Mouse (Mus musculus) stomach, embryonic 14.5 days (tissue): ENCODE data around the gene Hoxc4. TPM values are rescaled to one million over a fixed set of nuclear protein-coding genes. Genes with fewer than 3 reads are reported as not detected.

ENCODE experiments used
- ATAC-seq: fragments of 200-750 bp; cut with Nextera tagmentation; 2 replicates; pipeline ENCODE4 v1.8.0; 2017; ENCODE audit warnings: low read depth, moderate TSS enrichment; ENCODE audit not compliant: insufficient number of reproducible peaks, insufficient read depth, low FRiP score
- H3K27ac ChIP-seq: fragments of 300-500 bp; sonication (generic); 2 replicates; pipeline ENCODE4 v1.5.1; 2014; ENCODE audit warnings: mild to moderate bottlenecking, low read length, moderate library complexity, mixed read lengths
- H3K27me3 ChIP-seq: fragments of 300-500 bp; sonication (generic); 2 replicates; pipeline ENCODE4 v1.6.1; 2014; ENCODE audit warnings: low read length, control low read depth, mixed read lengths; ENCODE audit not compliant: control insufficient read depth, insufficient read depth
- H3K36me3 ChIP-seq: fragments of 300-500 bp; sonication (generic); 2 replicates; pipeline ENCODE4 v1.6.1; 2014; ENCODE audit warnings: mild to moderate bottlenecking, control low read depth, low read length, moderate library complexity, mixed read lengths; ENCODE audit not compliant: control insufficient read depth, insufficient read depth
- H3K4me1 ChIP-seq: fragments of 300-500 bp; sonication (generic); 2 replicates; pipeline ENCODE4 v1.6.1; 2014; ENCODE audit warnings: low read length, control low read depth, mixed read lengths; ENCODE audit not compliant: control insufficient read depth, insufficient read depth
- H3K4me2 ChIP-seq: fragments of 300-500 bp; sonication (generic); replicated peaks from 2 replicates; pipeline ENCODE4 v1.6.1; 2014; ENCODE audit warnings: low read depth, low read length, control low read depth
- H3K4me3 ChIP-seq: fragments of 300-500 bp; sonication (generic); 2 replicates; pipeline ENCODE4 v1.5.1; 2014; ENCODE audit warnings: low read depth, low read length, control low read depth
- H3K9ac ChIP-seq: fragments of 300-500 bp; sonication (generic); replicated peaks from 2 replicates; pipeline ENCODE4 v1.6.1; 2014; ENCODE audit warnings: low read depth, mild to moderate bottlenecking, control low read depth, low read length, moderate library complexity, mixed read lengths
- H3K9me3 ChIP-seq: fragments of 300-500 bp; sonication (generic); 2 replicates; pipeline ENCODE4 v1.6.1; 2016; ENCODE audit warnings: low read depth, low read length, control low read depth; ENCODE audit not compliant: control insufficient read depth
- WGBS: fragments of 180-500 bp; shearing (Covaris S2); extraction: QIAGEN DNeasy Blood & Tissue Kit; methylation state at CpG from one replicate; pipeline ENCODE4 v1.1.7; 2014; 5-methylcytosine and 5-hydroxymethylcytosine counted together
- polyA plus RNA-seq: library from polyadenylated mRNA; unstranded; fragments of >200 nt; fragmentation: Nextera tagmentation; extraction: Ambion mirVana; gene quantifications from 2 replicates; pipeline ENCODE4 v1.2.1, GENCODE M21; 2014

Hoxc4 gene
- polyA plus RNA-seq, 1 experiment from 2014 or later = 23.4 TPM

GRCm38 (mm10) chr15:103061131-103061825 is 42.5 kb downstream of the Hoxc4 start:
- Histone ChIP-seq H3K4me2 (peak overlapping the region; percentile 76), H3K4me3 (peak overlapping the region; percentile 31), H3K27ac (peak overlapping the region; percentile 98), H3K4me1 (peaks cover 32% of the 10 kb centered on the region), H3K36me3 (no peaks in the 10 kb centered on the region), H3K9ac (peak overlapping the region; percentile 57), H3K9me3 (no peaks in the 10 kb centered on the region), H3K27me3 (no peaks in the 10 kb centered on the region)
- WGBS = 2% methylated on average over 30 of the region's 30 CpGs
- peak; percentile 57; the same call in 1 of the 2 replicates for ATAC-seq

GRCm38 (mm10) chr15:103061988-103062387 is 43.3 kb downstream of the Hoxc4 start:
- Histone ChIP-seq H3K9ac (no peak overlapping the region), H3K27me3 (no peaks in the 10 kb centered on the region), H3K27ac (peak overlapping the region; percentile 98), H3K36me3 (no peaks in the 10 kb centered on the region), H3K9me3 (no peaks in the 10 kb centered on the region), H3K4me1 (peaks cover 27% of the 10 kb centered on the region), H3K4me2 (peak overlapping the region; percentile 76), H3K4me3 (0 out of 2 replicates have a peak overlapping the region, but pooled peaks have one; percentile 31)
- ATAC-seq = no peak
- 3% methylated on average over 2 of the region's 2 CpGs for WGBS

- no peak overlapping the region for H3K4me2 ChIP-seq
- H3K36me3 ChIP-seq = no peaks in the 10 kb centered on the region
- H3K9ac ChIP-seq = no peak overlapping the region
- H3K4me1 ChIP-seq = peaks cover 42% of the 10 kb centered on the region; the same call in 1 of the 2 replicates
- no peak for ATAC-seq
- whole genome bisulfite sequencing = 13% methylated on average over 7 of the region's 7 CpGs
- H3K9me3 ChIP-seq = no peaks in the 10 kb centered on the region
- no peak overlapping the region for H3K27ac ChIP-seq
- no peak overlapping the region for H3K4me3 ChIP-seq
- H3K27me3 ChIP-seq = no peaks in the 10 kb centered on the region
Observed at GRCm38 (mm10) chr15:103065642-103066041, 46.9 kb downstream of the Hoxc4 start.

GRCm38 (mm10) chr15:103067701-103068100 is 49.0 kb downstream of the Hoxc4 start:
- Histone ChIP-seq H3K4me1 (peaks cover 30% of the 10 kb centered on the region; the same call in 1 of the 2 replicates), H3K4me2 (no peak overlapping the region), H3K4me3 (no peak overlapping the region), H3K36me3 (no peaks in the 10 kb centered on the region), H3K9ac (no peak overlapping the region), H3K27me3 (no peaks in the 10 kb centered on the region), H3K9me3 (no peaks in the 10 kb centered on the region), H3K27ac (no peak overlapping the region)
- ATAC-seq = no peak
- WGBS = 38% methylated on average over 4 of the region's 4 CpGs

- Histone ChIP-seq H3K36me3 (no peaks in the 10 kb centered on the region), H3K4me2 (peak overlapping the region; percentile 46), H3K4me3 (peak overlapping the region; percentile 20; the same call in 1 of the 2 replicates), H3K27me3 (no peaks in the 10 kb centered on the region), H3K27ac (peak overlapping the region; percentile 40; the same call in 1 of the 2 replicates), H3K9me3 (no peaks in the 10 kb centered on the region), H3K4me1 (peaks cover 30% of the 10 kb centered on the region; the same call in 1 of the 2 replicates), H3K9ac (no peak overlapping the region; the same call in 1 of the 2 replicates)
- peak; percentile 51 for ATAC-seq
- 2% methylated on average over 18 of the region's 18 CpGs for WGBS
Observed at GRCm38 (mm10) chr15:103069173-103069572, 50.4 kb downstream of the Hoxc4 start.

- WGBS = 44% methylated on average over 5 of the region's 5 CpGs
- Histone ChIP-seq H3K9me3 (no peaks in the 10 kb centered on the region), H3K4me3 (no peak overlapping the region), H3K27ac (no peak overlapping the region), H3K36me3 (no peaks in the 10 kb centered on the region), H3K4me1 (peaks cover 26% of the 10 kb centered on the region; the same call in 1 of the 2 replicates), H3K27me3 (no peaks in the 10 kb centered on the region), H3K9ac (no peak overlapping the region), H3K4me2 (no peak overlapping the region)
- ATAC-seq = no peak
Observed at GRCm38 (mm10) chr15:103071266-103071665, 52.5 kb downstream of the Hoxc4 start.

- WGBS = 13% methylated on average over 11 of the region's 11 CpGs
- Histone ChIP-seq H3K4me2 (no peak overlapping the region), H3K27ac (no peak overlapping the region), H3K4me1 (peaks cover 6% of the 10 kb centered on the region; the same call in 1 of the 2 replicates), H3K36me3 (no peaks in the 10 kb centered on the region), H3K27me3 (no peaks in the 10 kb centered on the region), H3K9ac (no peak overlapping the region), H3K9me3 (no peaks in the 10 kb centered on the region), H3K4me3 (no peak overlapping the region)
- ATAC-seq = no peak; the same call in 1 of the 2 replicates
Observed at GRCm38 (mm10) chr15:103074663-103075415, 56.1 kb downstream of the Hoxc4 start.

GRCm38 (mm10) chr15:103077673-103078072 is 58.9 kb downstream of the Hoxc4 start:
- Histone ChIP-seq H3K9ac (no peak overlapping the region), H3K27me3 (no peaks in the 10 kb centered on the region), H3K9me3 (no peaks in the 10 kb centered on the region), H3K4me3 (no peak overlapping the region), H3K4me1 (peaks cover 6% of the 10 kb centered on the region; the same call in 1 of the 2 replicates), H3K36me3 (no peaks in the 10 kb centered on the region), H3K27ac (no peak overlapping the region), H3K4me2 (no peak overlapping the region)
- no peak for ATAC-seq
- 82% methylated on average over 2 of the region's 2 CpGs for WGBS
